ENCODE assay signal across 7 mouse cellular contexts in genomic region chr4:62735878-62736277, GRCm38 (mm10).
DNase-seq lines count a peak whose midpoint lies in the region; ATAC-seq and TF ChIP-seq lines count a peak whose summit lies in the region.

No protein-coding gene starts in this region.

- no peak overlapping the region for H3K4me3 ChIP-seq in lung, embryonic 14.5 days (ENCODE audit: low read depth, low read length)
- no peak overlapping the region for H3K4me3 ChIP-seq in embryonic facial prominence, embryonic 12.5 days

- TF ChIP-seq CTCF in lung, embryonic 14.5 days (IDR thresholded peaks at IDR 0.05; ENCODE audit: low read depth) = no peak

- no peaks in the 10 kb centered on the region for H3K27me3 ChIP-seq in lung, embryonic 14.5 days (ENCODE audit: insufficient read depth, low read length)
- no peaks in the 10 kb centered on the region for H3K27me3 ChIP-seq in embryonic facial prominence, embryonic 12.5 days

- 51% methylated on average over 9 of the region's 9 CpGs for WGBS in lung, embryonic 14.5 days
- 64% methylated on average over 9 of the region's 9 CpGs for WGBS in embryonic facial prominence, embryonic 12.5 days

- H3K36me3 ChIP-seq in lung, embryonic 14.5 days (ENCODE audit: insufficient read depth) = no peaks in the 10 kb centered on the region
- H3K36me3 ChIP-seq in embryonic facial prominence, embryonic 12.5 days = no peaks in the 10 kb centered on the region

- no peak for ATAC-seq in lung, embryonic 14.5 days (ENCODE audit: insufficient read depth)
- 0 out of 2 replicates have a peak, but pooled peaks have one; percentile 36 for ATAC-seq in cerebellum, adult (ENCODE audit: insufficient number of reproducible peaks, low FRiP score, low TSS enrichment)
- no peak for ATAC-seq in embryonic facial prominence, embryonic 12.5 days (ENCODE audit: insufficient number of reproducible peaks, insufficient read depth, low FRiP score, low TSS enrichment)

- no peak overlapping the region for H3K4me2 ChIP-seq in lung, embryonic 14.5 days
- no peak overlapping the region for H3K4me2 ChIP-seq in embryonic facial prominence, embryonic 12.5 days (replicated peaks)

- H3K27ac ChIP-seq in lung, embryonic 14.5 days (ENCODE audit: low read depth) = peak overlapping the region; percentile 91
- H3K27ac ChIP-seq in embryonic facial prominence, embryonic 12.5 days = no peak overlapping the region

- DNase-seq in lung, embryonic 14.5 days = peak; percentile 66
- DNase-seq in lung, postnatal 25 days (ENCODE audit: low spot score) = no peak
- peak; percentile 58 for DNase-seq in lung, postnatal 36 days
- DNase-seq in left cerebral cortex, adult 18-20 months (ENCODE audit: low spot score in 2 of 2) = no peak
- DNase-seq in layer of hippocampus, postnatal 14 days (ENCODE audit: low spot score in 2 of 2) = no peak

- no peaks in the 10 kb centered on the region; the same call in 1 of the 2 replicates for H3K9me3 ChIP-seq in lung, embryonic 14.5 days (ENCODE audit: low read depth, low read length)
- H3K9me3 ChIP-seq in embryonic facial prominence, embryonic 12.5 days = no peaks in the 10 kb centered on the region

- peaks cover 46% of the 10 kb centered on the region for H3K4me1 ChIP-seq in lung, embryonic 14.5 days (ENCODE audit: insufficient read depth)
- peaks cover 41% of the 10 kb centered on the region for H3K4me1 ChIP-seq in embryonic facial prominence, embryonic 12.5 days

- H3K9ac ChIP-seq in lung, embryonic 14.5 days = no peak overlapping the region
- H3K9ac ChIP-seq in embryonic facial prominence, embryonic 12.5 days = 0 out of 2 replicates have a peak overlapping the region, but pooled peaks have one; percentile 10

Comparison
In these comparisons a context has a peak if more than half of its experiments do, and no peak if none do; other contexts are left out.
1. DNase-seq: peak in lung, embryonic 14.5 days (single experiment) and lung, postnatal 36 days (single experiment); none in lung, postnatal 25 days (single experiment), left cerebral cortex, adult 18-20 months (0 of 2) and layer of hippocampus, postnatal 14 days (0 of 2).